Mouse (Mus musculus) testis, adult 2 months (tissue): ENCODE data around the gene Psme2. TPM values are rescaled to one million over a fixed set of nuclear protein-coding genes. Genes with fewer than 3 reads are reported as not detected.
A peak's percentile ranks its signal among the peaks of the same experiment; 100 is the strongest.

Experiments used
- H3K27ac ChIP-seq: fragments of 200-500 bp; 2 replicates; pipeline ENCODE4 v1.5.1; 2012; ENCODE audit warnings: low read depth, low read length; ENCODE audit not compliant: control insufficient read depth, insufficient read depth
- H3K27me3 ChIP-seq: fragments of 200-500 bp; 2 replicates; pipeline ENCODE4 v1.6.1; 2012; ENCODE audit warnings: mild to moderate bottlenecking, low read length, moderate library complexity; ENCODE audit not compliant: control insufficient read depth, insufficient read depth
- H3K36me3 ChIP-seq: fragments of 200-500 bp; 2 replicates; pipeline ENCODE4 v1.6.1; 2012; ENCODE audit warnings: mild to moderate bottlenecking, low read length; ENCODE audit not compliant: control insufficient read depth, insufficient read depth
- H3K4me1 ChIP-seq: fragments of 200-500 bp; 2 replicates; pipeline ENCODE4 v1.6.1; 2012; ENCODE audit warnings: low read length; ENCODE audit not compliant: control insufficient read depth, insufficient read depth
- H3K4me3 ChIP-seq: fragments of 200-500 bp; 2 replicates; pipeline ENCODE4 v1.5.1; 2012; ENCODE audit warnings: low read depth, mild to moderate bottlenecking, low read length, moderate library complexity, mixed read lengths; ENCODE audit not compliant: control insufficient read depth
- CTCF ChIP-seq: fragments of 200-500 bp; IDR thresholded peaks from 2 replicates; pipeline ENCODE4 v1.5.1; 2012; ENCODE audit warnings: low read depth, mild to moderate bottlenecking, inconsistent platforms, low read length, moderate library complexity; ENCODE audit not compliant: control insufficient read depth, insufficient read depth, insufficient replicate concordance
- POLR2A ChIP-seq: fragments of 200-500 bp; IDR thresholded peaks from 2 replicates; pipeline ENCODE4 v1.6.1; 2012; ENCODE audit warnings: low read depth, mild to moderate bottlenecking, inconsistent platforms, low read length, moderate library complexity; ENCODE audit not compliant: control insufficient read depth
- polyA plus RNA-seq: library from polyadenylated mRNA; depleted of rRNA; stranded (reverse); fragments of >200 nt; gene quantifications from 2 replicates; pipeline ENCODE4 v1.2.3, GENCODE M21; 2012

The Psme2 gene
- polyA plus RNA-seq, 1 experiment = 10.2 TPM

DNA sequence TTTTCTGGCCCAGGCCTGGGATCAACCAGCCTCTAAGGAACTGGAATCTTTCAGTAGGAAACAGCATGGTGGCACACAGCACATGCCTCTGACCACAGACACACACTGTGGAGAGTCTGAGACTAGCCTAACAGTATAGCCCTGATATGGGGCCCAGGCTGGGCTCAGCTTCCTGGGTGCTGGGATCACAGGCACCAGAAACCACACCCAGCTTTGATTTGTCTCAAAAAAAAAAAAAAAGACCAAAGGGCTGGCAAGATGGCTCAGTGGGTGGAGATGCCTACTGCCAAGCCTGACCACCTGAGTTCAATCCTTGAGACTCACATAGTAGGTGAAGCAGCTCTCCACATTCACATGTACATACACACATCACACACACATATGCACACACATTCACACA, 36.3 kb downstream of the Psme2 start:
- H3K27ac ChIP-seq = no peak overlapping the region
- TF ChIP-seq CTCF (no peak), POLR2A (no peak)
- no peaks in the 10 kb centered on the region for H3K36me3 ChIP-seq
- H3K27me3 ChIP-seq = no peaks in the 10 kb centered on the region
- H3K4me3 ChIP-seq = no peak overlapping the region
- no peaks in the 10 kb centered on the region for H3K4me1 ChIP-seq

DNA sequence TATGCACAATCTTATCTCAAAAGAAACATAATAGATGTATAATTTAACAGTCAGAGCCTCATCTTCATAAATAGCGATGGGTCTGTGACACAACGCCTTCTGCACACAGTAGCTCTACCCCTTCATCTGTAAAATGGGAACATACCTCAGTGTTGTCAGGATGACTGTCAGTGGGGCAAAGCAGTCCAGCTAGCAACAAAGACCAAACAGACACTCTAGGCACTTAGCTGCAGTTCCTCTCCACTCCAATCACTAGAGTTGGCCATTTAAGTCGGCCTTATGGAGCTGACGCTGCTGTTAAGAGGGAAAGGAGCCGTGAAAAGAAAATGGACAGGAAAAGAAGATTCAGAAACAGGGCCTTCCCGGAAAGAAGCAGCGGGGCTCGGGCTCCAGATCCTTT, 39.1 kb downstream of the Psme2 start:
- no peak overlapping the region for H3K4me3 ChIP-seq
- no peaks in the 10 kb centered on the region for H3K27me3 ChIP-seq
- no peak overlapping the region for H3K27ac ChIP-seq
- H3K36me3 ChIP-seq = no peaks in the 10 kb centered on the region; the same call in 1 of the 2 replicates
- TF ChIP-seq POLR2A = no peak
- no peak for TF ChIP-seq CTCF
- no peaks in the 10 kb centered on the region for H3K4me1 ChIP-seq

DNA sequence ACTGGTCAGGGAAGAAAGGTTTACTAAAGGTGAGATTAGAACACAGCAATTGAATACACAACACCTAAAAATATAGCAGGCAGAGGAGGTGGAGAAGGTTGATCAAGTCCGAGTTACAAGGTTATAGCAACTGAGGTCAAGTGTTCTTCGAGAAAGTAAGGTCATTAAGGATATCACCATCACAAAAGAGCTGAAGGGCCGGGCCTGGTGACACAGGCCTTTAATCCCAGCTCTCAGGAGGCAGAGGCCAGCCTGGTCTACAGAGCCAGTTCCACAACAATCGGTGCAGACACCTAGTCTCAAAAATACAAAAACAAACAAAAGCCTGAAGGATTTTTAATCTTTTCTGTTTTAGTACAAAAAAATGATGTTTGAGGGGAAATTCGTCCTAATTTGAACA, 39.6 kb downstream of the Psme2 start:
- TF ChIP-seq POLR2A (no peak), CTCF (no peak)
- no peak overlapping the region for H3K4me3 ChIP-seq
- H3K4me1 ChIP-seq = no peaks in the 10 kb centered on the region
- H3K36me3 ChIP-seq = no peaks in the 10 kb centered on the region; the same call in 1 of the 2 replicates
- no peak overlapping the region for H3K27ac ChIP-seq
- no peaks in the 10 kb centered on the region for H3K27me3 ChIP-seq

DNA sequence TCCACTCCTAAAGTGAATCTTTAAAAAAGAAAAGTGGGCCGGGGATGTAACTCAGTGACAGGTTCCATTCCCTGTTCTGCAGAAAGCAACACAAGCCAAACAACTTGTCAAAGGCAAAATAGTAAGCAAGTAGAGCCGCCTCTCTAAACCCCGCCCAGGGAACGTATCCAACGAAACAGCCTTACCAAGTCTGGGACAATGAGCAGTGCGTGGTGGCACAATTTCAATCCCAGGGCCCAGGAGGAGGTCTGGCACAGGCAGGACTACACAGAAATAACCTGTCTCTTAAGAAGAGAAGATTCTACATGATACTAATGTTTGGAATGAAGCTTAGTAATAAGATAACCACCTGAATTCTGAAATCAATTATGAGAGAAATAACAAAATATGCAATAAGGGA, 40.7 kb downstream of the Psme2 start:
- H3K4me3 ChIP-seq = no peak overlapping the region
- no peaks in the 10 kb centered on the region for H3K4me1 ChIP-seq
- H3K27ac ChIP-seq = no peak overlapping the region
- H3K36me3 ChIP-seq = no peaks in the 10 kb centered on the region; the same call in 1 of the 2 replicates
- no peak for TF ChIP-seq CTCF
- no peak for TF ChIP-seq POLR2A
- no peaks in the 10 kb centered on the region for H3K27me3 ChIP-seq

DNA sequence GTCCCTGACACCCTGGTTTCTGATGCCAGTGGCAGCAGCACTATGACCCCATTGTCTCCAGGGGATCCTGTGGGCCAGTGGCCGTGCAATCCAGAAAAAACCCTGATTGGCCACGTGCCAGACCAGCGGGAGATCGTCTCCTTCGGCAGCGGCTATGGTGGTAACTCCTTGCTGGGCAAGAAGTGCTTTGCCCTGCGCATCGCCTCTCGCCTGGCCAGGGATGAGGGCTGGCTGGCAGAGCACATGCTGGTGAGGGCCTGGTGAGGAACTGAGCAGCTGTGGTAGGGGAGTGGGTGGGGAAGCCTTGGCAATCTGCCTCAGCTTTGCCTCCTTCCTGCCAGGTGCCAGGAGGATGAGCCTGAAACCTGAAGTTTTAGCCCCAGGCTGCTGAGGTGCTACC, 46.6 kb downstream of the Psme2 start:
- no peaks in the 10 kb centered on the region; the same call in 1 of the 2 replicates for H3K36me3 ChIP-seq
- no peaks in the 10 kb centered on the region for H3K27me3 ChIP-seq
- no peak overlapping the region for H3K27ac ChIP-seq
- TF ChIP-seq CTCF = no peak
- no peak for TF ChIP-seq POLR2A
- no peak overlapping the region for H3K4me3 ChIP-seq
- H3K4me1 ChIP-seq = peaks cover 4% of the 10 kb centered on the region

DNA sequence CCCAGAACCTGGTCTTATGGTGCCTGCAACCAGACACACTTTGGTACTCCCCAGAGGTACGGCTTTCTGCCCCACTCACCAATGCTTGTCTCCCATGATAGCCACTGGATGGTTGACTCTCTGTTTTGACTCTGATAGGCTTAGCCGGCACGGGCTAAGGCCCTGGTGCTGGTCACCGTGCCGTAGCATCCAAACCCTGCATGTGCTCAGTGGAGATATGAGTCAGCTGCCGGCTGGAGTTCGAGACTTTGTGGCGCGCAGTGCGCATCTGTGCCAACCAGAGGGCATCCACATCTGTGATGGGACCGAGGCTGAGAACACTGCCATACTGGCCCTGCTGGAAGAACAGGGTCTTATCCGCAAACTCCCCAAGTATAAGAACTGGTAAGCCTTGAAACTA, 48.6 kb downstream of the Psme2 start:
- H3K27ac ChIP-seq = no peak overlapping the region
- peaks cover 4% of the 10 kb centered on the region for H3K4me1 ChIP-seq
- TF ChIP-seq CTCF = no peak
- TF ChIP-seq POLR2A = no peak
- H3K36me3 ChIP-seq = no peaks in the 10 kb centered on the region
- H3K4me3 ChIP-seq = no peak overlapping the region
- no peaks in the 10 kb centered on the region for H3K27me3 ChIP-seq

DNA sequence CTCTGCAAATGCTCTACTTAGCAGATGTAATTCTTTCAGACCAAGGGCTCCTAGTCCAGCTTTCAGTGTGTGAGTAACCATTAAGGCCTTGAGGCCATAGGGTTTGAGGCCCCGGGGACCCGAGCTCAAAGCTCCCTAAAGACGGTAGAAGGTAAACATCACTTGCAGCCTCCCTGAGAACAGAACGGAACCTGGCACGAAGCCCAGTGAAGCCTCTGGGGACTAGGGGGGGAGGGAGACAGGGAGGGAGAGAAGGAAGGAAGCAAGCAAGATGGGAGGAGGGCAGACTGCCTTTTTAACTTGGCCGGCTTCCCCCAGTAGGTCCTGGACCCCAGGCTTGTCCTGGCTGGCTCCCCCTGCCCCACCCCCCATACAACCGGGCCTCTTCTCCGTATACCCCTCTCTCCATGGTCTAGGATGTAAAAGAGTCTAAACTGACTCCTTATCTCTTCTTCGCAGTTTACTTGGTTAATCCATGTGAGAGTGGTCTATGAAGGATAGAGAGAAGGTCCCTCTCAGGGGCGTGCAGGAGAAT, 50.1 kb downstream of the Psme2 start:
- peak overlapping the region; percentile 66 for H3K4me3 ChIP-seq
- peaks cover 4% of the 10 kb centered on the region for H3K4me1 ChIP-seq
- TF ChIP-seq CTCF = no peak
- TF ChIP-seq POLR2A = no peak
- H3K27me3 ChIP-seq = no peaks in the 10 kb centered on the region
- H3K36me3 ChIP-seq = no peaks in the 10 kb centered on the region
- H3K27ac ChIP-seq = no peak overlapping the region
